Mouse (Mus musculus): ENCODE results near the gene Csnk2b.

Csnk2b gene

DNA sequence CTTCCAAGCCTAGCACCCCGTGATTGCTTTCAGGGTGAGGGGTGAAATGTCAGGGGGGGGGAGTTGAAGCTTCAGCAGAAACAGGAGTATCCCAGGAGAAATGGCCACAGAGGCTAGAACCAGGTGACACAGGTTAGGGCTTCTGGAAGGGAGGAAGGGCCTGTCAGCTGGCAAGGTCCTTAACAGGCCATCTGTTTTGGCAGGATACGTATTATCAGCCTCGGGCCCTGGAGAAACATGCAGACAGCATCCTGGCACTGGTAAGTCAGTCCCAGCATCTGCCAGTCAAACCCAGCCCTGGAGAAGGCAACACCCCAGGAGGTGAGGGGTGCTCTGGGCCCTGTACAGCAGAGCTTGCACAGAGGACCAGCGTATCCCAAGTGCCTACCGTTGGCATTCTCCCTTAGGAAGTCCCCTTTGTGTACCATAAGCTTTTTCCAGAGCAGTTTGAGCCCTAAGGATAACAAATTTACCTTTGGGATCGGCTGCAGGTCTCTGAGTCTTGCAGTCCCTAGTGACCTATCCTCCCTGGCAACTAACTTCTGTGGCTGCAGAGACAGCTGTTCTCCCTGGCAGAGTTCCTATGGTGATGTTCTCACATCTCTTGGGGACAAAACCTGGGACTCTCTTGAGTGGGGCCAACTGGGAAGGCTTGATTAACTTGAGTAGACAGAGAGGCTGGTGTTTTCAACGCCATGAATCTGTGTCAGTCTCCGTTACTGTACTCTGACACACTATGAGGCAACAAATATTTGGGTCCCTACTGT is 31.5 kb downstream of the Csnk2b start:
- DNase-seq (ENCODE audit: extremely low spot score, low spot score): no peak

DNA sequence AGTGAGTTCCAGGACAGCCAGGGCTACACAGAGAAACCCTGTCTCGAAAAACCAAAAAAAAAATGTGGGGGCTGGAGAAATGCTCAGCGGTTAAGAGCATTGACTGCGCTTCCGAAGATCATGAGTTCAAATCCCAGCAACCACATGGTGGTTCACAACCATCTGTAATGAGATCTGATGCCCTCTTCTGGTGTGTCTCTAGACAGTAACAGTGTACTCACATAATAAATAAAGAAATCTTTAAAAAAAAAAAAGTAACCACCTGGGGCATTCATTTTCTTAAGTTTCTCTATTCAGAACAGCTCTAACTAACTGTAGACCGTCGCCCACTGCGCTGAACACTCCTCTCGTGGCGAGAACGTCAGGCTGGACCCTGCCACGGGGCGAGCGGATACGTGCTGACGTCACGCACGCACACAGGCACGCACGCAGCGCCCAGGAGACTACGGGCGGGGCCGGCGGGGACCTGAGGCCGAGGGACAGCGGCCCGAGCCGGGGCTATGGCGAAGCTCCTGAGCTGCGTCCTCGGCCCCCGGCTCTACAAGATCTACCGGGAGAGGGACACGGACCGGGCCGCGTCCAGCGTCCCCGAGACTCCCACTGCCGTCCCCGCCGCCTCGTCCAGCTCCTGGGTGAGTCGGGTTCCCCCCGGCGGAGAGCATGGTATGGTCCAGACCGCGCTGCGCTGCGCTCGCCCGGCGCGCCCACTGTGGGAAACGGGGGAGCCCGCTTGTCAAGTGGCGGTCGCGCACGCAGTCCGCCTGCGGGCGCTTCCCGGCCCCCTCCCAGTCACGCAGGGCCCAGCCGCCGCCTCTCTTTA is 32.8 kb downstream of the Csnk2b start, which contains the start of gene Abhd16a:
TSS of gene Abhd16a (plus strand) at position 439 of the 820 bp plus-strand sequence.
- DNase-seq (ENCODE audit: extremely low spot score, low spot score): peak; percentile 95

DNA sequence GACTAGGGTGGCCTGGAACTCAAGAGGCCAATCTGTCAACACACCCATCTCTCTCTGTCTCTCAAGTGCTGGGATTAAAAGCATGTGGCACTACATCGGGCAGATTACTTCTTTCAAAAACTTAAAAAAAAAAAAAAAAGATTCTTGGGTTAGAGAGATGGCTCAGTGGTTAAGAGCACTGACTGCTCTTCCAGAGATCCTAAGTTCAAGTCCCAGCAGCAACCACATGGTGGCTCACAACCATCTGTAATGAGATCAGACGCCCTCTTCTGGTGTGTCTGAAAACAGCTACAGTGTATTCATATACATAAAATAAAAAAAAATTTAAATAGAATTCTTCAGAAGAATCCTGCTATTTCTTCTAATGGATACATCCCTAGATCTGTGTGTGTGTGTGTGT is 33.7 kb downstream of the Csnk2b start:
- DNase-seq (ENCODE audit: extremely low spot score, low spot score): no peak

DNA sequence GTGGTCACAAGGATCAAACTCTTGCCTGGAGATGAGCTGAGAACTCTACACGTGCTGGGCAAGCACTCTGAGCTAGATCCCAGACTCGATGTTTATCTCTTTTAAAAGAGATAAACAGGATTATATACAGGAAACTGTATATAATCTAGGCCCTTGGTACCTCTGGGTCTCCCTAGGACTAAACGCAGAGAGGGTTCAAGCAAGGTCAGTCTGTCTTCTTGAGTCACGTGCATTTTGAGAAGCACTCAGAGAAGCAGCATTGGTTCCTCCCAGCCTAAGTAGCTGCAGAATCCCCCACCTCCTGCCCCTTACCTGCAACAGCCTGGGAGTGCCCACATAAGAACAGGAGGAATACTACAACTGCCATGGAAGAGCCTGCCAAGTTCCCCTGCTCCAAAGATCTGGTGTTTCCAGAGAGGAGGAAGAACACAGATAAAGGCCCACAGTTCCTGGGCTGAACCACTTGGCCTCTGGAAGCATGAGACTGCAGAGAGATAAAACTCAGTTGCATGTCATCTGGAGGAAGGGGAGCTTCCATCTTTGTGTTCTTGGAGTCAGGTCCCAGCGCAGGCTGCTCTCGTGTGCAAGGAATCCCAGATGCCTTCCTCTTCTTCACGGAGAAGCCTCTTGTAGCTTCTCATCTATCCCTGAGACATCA is 36.5 kb downstream of the Csnk2b start, which contains the start of gene Ly6g6f:
TSS of gene Ly6g6f (minus strand) at position 403 of the 658 bp plus-strand sequence.
- no peak for DNase-seq (ENCODE audit: extremely low spot score, low spot score)

DNA sequence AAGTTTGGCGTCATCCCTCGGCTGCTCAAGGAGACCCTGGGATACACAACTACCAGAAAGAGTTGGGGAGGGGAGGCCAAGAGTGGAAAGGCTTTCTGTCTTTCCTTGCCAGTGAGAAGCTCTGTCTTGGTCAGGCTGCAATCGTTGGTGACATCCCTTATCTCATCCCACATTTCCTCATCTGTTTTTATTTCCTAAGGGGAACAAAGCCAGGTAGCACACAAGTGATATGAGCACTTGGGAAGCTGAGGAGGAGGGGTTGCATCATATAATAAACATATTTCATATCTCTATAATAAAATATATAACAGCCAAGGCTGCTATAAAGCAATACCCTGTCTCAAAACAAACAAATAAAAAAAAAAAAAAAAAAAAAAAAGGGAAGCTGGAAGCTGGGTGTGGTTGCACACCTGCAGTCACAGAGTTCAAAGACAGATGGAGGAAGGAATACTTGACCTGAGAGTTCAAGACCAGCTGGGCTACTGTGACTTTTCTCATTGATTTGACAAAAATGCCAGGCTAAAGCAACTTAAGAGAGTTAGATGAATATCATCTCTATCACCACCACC is 37.8 kb downstream of the Csnk2b start:
- DNase-seq (ENCODE audit: extremely low spot score, low spot score): no peak

DNA sequence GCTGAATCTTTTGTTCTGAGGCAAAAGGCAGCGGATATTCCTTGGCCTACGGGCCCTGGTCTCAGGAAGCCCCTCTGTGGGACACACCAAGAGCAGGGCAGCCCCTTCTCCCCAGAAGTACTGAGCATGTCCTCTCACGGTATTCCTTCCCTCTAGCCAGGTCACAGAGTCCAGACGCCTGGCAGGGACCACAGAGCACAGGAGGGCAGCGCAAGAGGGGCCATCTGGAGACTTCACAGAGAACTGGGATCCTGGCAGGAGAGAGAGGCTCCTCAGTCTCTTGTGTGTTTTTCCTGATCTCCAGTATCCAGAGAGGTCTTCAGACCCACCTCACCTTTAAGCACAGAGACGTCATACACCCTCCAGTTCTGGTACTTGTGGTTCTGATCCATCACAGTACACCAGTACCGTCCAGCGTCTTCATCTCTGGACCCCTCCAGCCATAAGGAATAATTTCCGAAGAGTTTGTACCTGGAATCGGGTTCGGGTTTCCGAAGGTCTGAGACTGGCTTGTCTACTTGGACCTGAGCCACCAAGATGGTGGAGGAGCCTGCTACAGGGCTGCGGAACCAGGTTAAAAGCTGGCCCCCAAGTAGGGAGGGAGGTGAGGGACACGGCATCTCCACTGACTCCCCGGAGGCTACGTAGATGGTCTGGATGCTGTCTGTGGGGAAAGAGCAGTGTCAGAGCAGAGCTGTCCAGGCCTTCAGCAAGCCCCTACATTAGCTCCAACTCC is 38.8 kb downstream of the Csnk2b start:
- DNase-seq (ENCODE audit: extremely low spot score, low spot score): no peak

DNA sequence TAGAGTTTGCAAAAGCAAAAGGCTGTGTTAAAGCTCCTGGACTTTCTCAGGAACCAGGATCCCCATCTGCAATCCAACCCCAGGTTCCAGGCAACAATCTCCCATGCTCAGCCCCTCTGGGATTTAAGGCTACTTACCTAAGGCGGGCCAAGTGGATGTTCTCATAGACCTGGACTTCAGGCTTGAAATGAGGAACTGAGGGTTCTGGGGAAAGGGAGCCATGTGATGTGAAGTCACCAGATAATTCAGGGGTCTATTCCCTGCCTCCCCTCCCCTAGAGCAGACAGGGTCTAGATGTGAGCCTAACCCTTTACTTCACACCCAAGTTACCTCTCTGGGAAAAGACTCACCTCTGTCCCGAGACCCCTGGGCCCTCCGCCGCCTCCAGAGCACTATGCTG is 41.1 kb downstream of the Csnk2b start:
- no peak for DNase-seq (ENCODE audit: extremely low spot score, low spot score)

DNA sequence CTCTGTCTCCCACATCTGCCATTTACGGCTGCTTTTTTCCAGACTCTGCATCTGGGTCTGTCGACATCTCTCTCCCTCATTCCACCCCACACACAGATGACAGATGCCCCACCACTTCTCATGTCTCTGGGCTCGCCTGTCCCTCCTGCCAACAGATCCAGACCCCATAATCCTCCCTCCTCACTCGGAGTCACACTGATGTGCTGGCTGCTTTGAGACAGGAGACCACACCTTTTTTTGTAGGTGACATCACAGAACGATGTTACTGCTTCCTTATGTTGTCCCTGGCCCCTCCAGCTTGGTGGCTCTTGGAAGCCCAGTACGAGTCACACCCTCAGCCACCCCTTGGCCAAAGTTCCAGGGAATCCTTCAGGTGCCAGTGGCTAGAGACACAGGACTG is 41.6 kb downstream of the Csnk2b start:
- DNase-seq (ENCODE audit: extremely low spot score, low spot score): no peak

DNA sequence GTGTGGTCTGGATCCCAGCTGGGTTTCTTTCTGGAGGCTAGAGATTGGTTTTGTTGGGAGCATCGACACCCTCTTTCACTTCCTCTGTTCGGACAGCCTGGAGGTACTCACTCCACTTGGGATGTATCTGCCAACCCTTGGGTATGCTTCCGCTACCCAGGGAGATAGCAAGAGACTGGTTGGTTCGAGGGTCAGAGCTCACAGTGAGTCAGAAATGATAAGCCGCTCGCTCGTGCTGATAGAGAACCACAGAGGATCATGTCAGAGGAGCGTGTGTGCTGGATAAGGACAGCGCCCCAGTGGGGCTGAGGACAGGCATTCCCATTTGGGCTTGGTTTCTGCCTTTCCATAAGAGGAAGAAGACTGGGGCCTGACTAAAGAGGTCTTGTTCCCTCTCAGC is 42.1 kb downstream of the Csnk2b start:
- no peak for DNase-seq (ENCODE audit: extremely low spot score, low spot score)

DNA sequence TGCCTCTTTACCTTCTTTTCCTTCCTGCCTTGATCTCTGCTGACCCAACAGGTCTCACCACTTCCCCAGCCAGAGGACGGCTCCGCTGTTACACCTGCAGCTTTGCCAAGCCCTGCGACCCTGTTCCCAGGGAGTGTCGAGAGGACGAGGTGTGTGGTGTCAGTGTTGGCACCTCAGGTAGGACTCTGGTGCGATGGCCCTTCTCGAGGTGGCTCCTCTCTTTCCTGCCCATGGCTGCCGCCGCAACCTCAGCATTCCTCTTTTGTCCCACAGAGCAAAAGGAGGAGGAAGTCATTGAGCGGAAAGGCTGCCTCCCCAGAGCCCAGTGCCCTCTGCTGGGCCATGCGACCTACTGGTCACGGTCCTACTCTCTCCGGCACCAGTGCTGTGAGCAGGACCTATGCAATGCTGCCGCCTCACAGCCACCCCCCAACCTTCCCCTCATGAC is 44.0 kb downstream of the Csnk2b start, which contains the start of gene Ly6g6d:
TSS of gene Ly6g6d (minus strand) at position 280 of the 448 bp plus-strand sequence.
- DNase-seq (ENCODE audit: extremely low spot score, low spot score): peak; percentile 37

DNA sequence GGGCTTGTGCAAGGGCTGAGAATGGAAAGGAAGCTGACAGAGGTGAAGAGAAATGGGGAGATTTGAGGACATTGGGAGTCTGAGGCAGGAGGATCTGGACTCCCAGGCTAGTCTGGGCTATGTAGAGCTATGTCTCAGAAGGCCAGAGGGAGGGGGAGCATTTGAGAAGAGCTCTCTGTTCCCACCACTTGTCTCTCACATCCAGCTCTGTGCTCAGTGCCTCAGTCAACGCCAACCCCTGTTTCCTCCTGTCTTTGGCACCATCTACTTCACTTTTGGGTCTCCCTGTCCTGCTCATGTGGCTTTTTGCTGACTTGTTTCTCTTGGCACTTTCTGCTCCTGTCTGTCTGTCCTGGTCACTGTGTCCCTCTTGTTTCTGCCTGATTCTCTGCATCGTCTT is 44.6 kb downstream of the Csnk2b start:
- DNase-seq (ENCODE audit: extremely low spot score, low spot score): no peak

DNA sequence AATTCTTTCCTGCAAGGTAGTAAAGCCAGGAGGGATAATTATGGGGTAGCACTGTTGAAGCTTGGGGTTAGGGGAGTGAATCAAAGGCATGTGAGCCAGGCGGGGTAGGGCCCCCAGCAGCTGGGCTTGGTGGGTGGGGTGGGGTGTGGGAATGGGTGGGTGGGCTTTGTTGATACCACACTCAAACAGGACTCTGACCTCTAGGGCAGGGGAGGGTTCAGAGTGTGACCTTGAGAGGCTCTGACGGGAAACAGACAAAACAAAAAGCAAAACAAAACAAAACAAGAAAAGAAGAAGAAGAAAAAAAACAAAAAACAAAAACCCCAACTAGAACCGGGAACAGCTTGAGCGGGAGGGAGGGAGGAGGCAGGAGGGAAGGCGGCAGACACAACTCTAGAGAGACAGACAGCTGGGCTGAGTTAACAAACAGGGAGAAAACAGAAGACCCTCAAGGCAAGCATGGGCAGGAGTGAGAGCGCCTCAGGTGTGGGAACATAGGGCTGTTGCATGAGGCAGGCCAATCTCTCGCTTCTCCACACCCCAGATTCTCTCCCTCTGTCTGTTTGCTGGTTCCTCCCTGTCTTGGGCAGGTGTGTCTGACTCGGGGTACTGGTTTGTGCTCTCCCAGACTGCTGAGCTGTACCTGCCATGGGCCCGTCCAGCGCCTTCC is 45.2 kb downstream of the Csnk2b start, which contains the start of gene Ly6g6e:
TSS of gene Ly6g6e (plus strand) at position 396 of the 670 bp plus-strand sequence.
- no peak for DNase-seq (ENCODE audit: extremely low spot score, low spot score)

DNA sequence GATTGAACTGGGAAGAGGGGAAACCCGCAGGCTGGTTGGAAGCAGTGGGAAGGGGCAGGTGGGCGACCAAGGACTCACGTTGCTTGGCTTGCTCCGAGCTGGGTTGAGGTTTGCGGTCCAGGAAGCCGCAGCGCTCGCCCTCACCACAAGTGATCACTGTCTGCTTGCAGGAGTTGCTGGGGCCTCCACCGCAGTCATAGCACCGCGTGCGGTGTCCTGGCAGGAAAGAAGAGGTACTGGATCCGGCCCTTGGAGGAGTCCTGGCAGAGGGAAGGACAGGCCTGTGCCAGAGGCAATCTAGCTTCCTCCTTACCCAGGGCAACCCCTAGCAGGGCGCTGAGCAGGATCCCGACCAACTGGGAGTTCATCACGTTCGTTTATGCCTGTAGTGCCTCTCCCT is 47.8 kb downstream of the Csnk2b start:
- no peak for DNase-seq (ENCODE audit: extremely low spot score, low spot score)

DNA sequence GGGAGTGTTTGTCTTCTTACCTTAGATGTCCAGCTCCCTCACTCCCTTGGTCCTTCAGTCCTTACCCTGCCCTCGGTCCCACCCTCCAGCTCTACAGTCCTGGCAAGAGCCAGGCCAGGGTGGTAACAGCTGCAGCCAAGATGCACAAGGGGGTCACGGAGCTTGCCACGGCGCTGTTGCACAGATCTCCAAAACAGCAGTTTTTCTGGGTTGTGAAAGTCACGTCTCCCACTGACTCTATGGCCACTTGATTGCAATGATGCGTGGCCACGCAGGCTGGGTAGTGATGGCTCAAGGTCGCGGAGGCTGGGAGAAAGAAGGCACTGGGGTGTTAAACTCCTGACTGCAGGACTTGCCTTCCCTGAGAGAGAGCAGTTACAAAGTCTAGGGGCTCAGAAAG is 50.4 kb downstream of the Csnk2b start:
- DNase-seq (ENCODE audit: extremely low spot score, low spot score): no peak

DNA sequence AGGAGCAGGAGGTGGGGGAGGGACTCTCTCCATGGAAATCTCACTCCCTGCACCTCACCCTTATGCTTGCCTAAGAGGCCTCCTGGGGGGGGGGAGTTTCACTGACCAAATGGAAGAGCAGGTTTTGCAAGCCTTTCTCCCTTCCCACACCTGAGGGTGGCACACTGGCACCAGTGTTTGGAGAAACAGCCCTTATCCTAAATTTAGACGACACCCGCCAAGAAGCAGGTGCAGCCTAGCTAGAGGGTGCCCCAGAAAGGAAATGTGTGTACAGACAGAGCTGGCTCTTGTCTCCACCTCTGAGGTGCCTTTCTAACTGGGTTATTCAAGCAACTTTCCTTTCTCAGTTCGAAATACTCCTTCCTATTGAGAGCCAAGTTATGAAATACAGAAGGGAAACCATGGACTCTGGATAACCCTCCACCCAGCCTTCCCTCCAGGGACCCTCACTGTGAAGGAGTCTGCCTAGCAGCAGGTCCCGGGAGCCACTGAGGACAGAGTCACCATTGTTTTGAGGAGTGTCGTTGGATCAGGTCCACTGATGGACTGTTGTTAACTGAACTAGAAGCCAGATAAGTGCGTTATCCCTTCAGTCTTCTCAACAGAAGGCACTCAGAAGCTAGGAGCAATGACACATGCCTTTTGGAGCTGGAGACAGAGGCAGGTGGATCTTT is 51.2 kb downstream of the Csnk2b start:
- no peak for DNase-seq (ENCODE audit: extremely low spot score, low spot score)

DNA sequence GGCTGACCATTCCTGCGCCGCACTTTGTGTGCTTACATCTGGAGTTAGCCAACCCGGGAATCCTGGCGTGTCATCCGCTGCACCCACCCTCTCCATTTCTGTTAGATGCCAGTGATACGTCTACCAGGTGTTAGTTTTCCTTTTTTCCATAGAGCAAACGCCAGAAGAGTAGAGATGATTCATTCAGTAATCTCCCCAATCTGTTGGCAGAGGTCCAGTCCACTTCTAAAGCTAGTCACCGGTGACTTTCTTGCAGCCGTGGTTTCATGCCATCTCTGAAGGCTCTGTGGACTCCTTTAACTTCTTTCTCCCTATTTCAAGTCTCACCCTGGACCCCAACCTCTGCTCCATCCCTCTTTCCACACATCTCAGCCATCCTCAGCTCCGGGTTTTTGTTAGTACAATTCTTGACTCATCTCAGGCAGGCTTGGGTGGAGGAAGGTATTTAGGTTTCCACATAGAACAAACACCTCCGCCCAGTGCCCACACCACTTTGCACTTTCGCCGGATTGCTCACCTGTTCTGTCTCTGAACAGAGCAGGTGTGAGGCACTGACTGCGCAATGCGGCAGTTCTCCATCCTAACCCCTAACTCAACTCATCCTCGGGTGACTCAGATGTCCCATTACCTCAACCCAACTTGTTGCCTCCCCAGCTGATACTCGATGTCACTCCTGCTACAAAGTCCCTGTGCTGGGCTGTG is 53.5 kb downstream of the Csnk2b start:
- no peak for DNase-seq (ENCODE audit: extremely low spot score, low spot score)
